Mouse (Mus musculus): Measurements from ENCODE around the gene Sf3b5. TPM values are rescaled to one million over a fixed set of nuclear protein-coding genes. Genes with fewer than 3 reads are reported as not detected.

The Sf3b5 gene
- polyA plus RNA-seq, 2 experiments: 22.5 to 23.1 TPM

- DNase-seq (ENCODE audit: low read depth in 3 of 3, low spot score in 3 of 3): no peak
- no peaks in the 10 kb centered on the region for H3K27me3 ChIP-seq (ENCODE audit: control insufficient read depth, insufficient read depth, low read length)
- no peak overlapping the region for H3K9ac ChIP-seq (replicated peaks)
- H3K4me3 ChIP-seq (ENCODE audit: insufficient read depth in 1 of 2, low read depth in 2 of 2, low read length in 2 of 2): no peak overlapping the region
- no peaks in the 10 kb centered on the region for H3K9me3 ChIP-seq (ENCODE audit: control insufficient read depth, low read length)
- no peak for ATAC-seq (ENCODE audit: insufficient read depth)
- no peak overlapping the region for H3K27ac ChIP-seq
- no peak overlapping the region for H3K4me2 ChIP-seq (ENCODE audit: low read depth)
- TF ChIP-seq EP300 (IDR thresholded peaks at IDR 0.05; ENCODE audit: low read depth) (no peak), CTCF (IDR thresholded peaks at IDR 0.05; ENCODE audit: low read depth) (no peak)
- H3K4me1 ChIP-seq (replicated peaks; ENCODE audit: control insufficient read depth in 2 of 2, insufficient read depth in 2 of 2, low read length in 1 of 2): peaks cover 0 to 2% of the 10 kb centered on the region in 2 experiments; a peak in 1 of 4 replicates
- 30% methylated on average over 3 of the region's 3 CpGs for WGBS (ENCODE audit: insufficient replicate concordance)
- H3K36me3 ChIP-seq (replicated peaks; ENCODE audit: control insufficient read depth, insufficient read depth, low read depth): no peaks in the 10 kb centered on the region
These were observed 29.7 kb upstream of the Sf3b5 start for GRCm38 (mm10) chr10:12975461-12975860.

GRCm38 (mm10) chr10:12975957-12976356 is 29.2 kb upstream of the Sf3b5 start:
- peaks cover 0 to 2% of the 10 kb centered on the region in 2 experiments; a peak in 1 of 4 replicates for H3K4me1 ChIP-seq (replicated peaks; ENCODE audit: control insufficient read depth in 2 of 2, insufficient read depth in 2 of 2, low read length in 1 of 2)
- no peaks in the 10 kb centered on the region for H3K27me3 ChIP-seq (ENCODE audit: control insufficient read depth, insufficient read depth, low read length)
- H3K9me3 ChIP-seq (ENCODE audit: control insufficient read depth, low read length): no peaks in the 10 kb centered on the region
- no peak overlapping the region for H3K27ac ChIP-seq
- no peak overlapping the region for H3K4me3 ChIP-seq (ENCODE audit: insufficient read depth in 1 of 2, low read depth in 2 of 2, low read length in 2 of 2)
- no peak for ATAC-seq (ENCODE audit: insufficient read depth)
- WGBS (ENCODE audit: insufficient replicate concordance): 70% methylated on average over 7 of the region's 7 CpGs
- no peaks in the 10 kb centered on the region for H3K36me3 ChIP-seq (replicated peaks; ENCODE audit: control insufficient read depth, insufficient read depth, low read depth)
- no peak for TF ChIP-seq EP300 (IDR thresholded peaks at IDR 0.05; ENCODE audit: low read depth)
- no peak overlapping the region for H3K9ac ChIP-seq (replicated peaks)
- no peak overlapping the region for H3K4me2 ChIP-seq (ENCODE audit: low read depth)
- DNase-seq (ENCODE audit: low read depth in 3 of 3, low spot score in 3 of 3): no peak

- Histone ChIP-seq H3K4me3 (ENCODE audit: insufficient read depth in 1 of 2, low read depth in 2 of 2, low read length in 2 of 2) (no peak overlapping the region), H3K9me3 (ENCODE audit: control insufficient read depth, low read length) (no peaks in the 10 kb centered on the region), H3K4me2 (ENCODE audit: low read depth) (no peak overlapping the region), H3K36me3 (replicated peaks; ENCODE audit: control insufficient read depth, insufficient read depth, low read depth) (no peaks in the 10 kb centered on the region), H3K27me3 (ENCODE audit: control insufficient read depth, insufficient read depth, low read length) (no peaks in the 10 kb centered on the region), H3K27ac (no peak overlapping the region), H3K9ac (replicated peaks) (no peak overlapping the region), H3K4me1 (replicated peaks; ENCODE audit: control insufficient read depth in 2 of 2, insufficient read depth in 2 of 2, low read length in 1 of 2) (peaks cover 0 to 2% of the 10 kb centered on the region in 2 experiments; a peak in 1 of 4 replicates)
- no peak for DNase-seq (ENCODE audit: low read depth in 3 of 3, low spot score in 3 of 3)
- no peak for TF ChIP-seq CTCF (IDR thresholded peaks at IDR 0.05; ENCODE audit: low read depth)
- TF ChIP-seq EP300 (IDR thresholded peaks at IDR 0.05; ENCODE audit: low read depth): no peak
- WGBS (ENCODE audit: insufficient replicate concordance): 40% methylated on average over 7 of the region's 7 CpGs
- no peak for ATAC-seq (ENCODE audit: insufficient read depth)
These were observed 28.6 kb upstream of the Sf3b5 start for GRCm38 (mm10) chr10:12976552-12976951.

- WGBS (ENCODE audit: insufficient replicate concordance): 63% methylated on average over 9 of the region's 9 CpGs
- no peaks in the 10 kb centered on the region for H3K36me3 ChIP-seq (replicated peaks; ENCODE audit: control insufficient read depth, insufficient read depth, low read depth)
- H3K27ac ChIP-seq: no peak overlapping the region
- no peak overlapping the region for H3K4me3 ChIP-seq (ENCODE audit: insufficient read depth in 1 of 2, low read depth in 2 of 2, low read length in 2 of 2)
- no peak overlapping the region for H3K4me2 ChIP-seq (ENCODE audit: low read depth)
- peaks cover 0 to 2% of the 10 kb centered on the region in 2 experiments; a peak in 1 of 4 replicates for H3K4me1 ChIP-seq (replicated peaks; ENCODE audit: control insufficient read depth in 2 of 2, insufficient read depth in 2 of 2, low read length in 1 of 2)
- ATAC-seq (ENCODE audit: insufficient read depth): no peak
- no peaks in the 10 kb centered on the region for H3K27me3 ChIP-seq (ENCODE audit: control insufficient read depth, insufficient read depth, low read length)
- no peak for DNase-seq (ENCODE audit: low read depth in 3 of 3, low spot score in 3 of 3)
- TF ChIP-seq CTCF (IDR thresholded peaks at IDR 0.05; ENCODE audit: low read depth) (no peak), EP300 (IDR thresholded peaks at IDR 0.05; ENCODE audit: low read depth) (no peak)
- no peaks in the 10 kb centered on the region for H3K9me3 ChIP-seq (ENCODE audit: control insufficient read depth, low read length)
- no peak overlapping the region for H3K9ac ChIP-seq (replicated peaks)
These were observed 27.3 kb upstream of the Sf3b5 start for GRCm38 (mm10) chr10:12977787-12978212.

GRCm38 (mm10) chr10:12981071-12981470 is 24.1 kb upstream of the Sf3b5 start:
- ATAC-seq (ENCODE audit: insufficient read depth) (no peak), DNase-seq (ENCODE audit: low read depth in 3 of 3, low spot score in 3 of 3) (no peak)
- Histone ChIP-seq H3K4me2 (ENCODE audit: low read depth) (no peak overlapping the region), H3K4me3 (ENCODE audit: insufficient read depth in 1 of 2, low read depth in 2 of 2, low read length in 2 of 2) (no peak overlapping the region), H3K9ac (replicated peaks) (no peak overlapping the region), H3K9me3 (ENCODE audit: control insufficient read depth, low read length) (no peaks in the 10 kb centered on the region), H3K4me1 (replicated peaks; ENCODE audit: control insufficient read depth in 2 of 2, insufficient read depth in 2 of 2, low read length in 1 of 2) (0 out of 4 replicates have a peak, but pooled peaks cover 0 to under 1% of the 10 kb centered on the region in 2 experiments), H3K36me3 (replicated peaks; ENCODE audit: control insufficient read depth, insufficient read depth, low read depth) (no peaks in the 10 kb centered on the region), H3K27me3 (ENCODE audit: control insufficient read depth, insufficient read depth, low read length) (no peaks in the 10 kb centered on the region), H3K27ac (no peak overlapping the region)
- no peak for TF ChIP-seq EP300 (IDR thresholded peaks at IDR 0.05; ENCODE audit: low read depth)
- TF ChIP-seq CTCF (IDR thresholded peaks at IDR 0.05; ENCODE audit: low read depth): no peak
- 71% methylated on average over 7 of the region's 7 CpGs for WGBS (ENCODE audit: insufficient replicate concordance)
